Mouse (Mus musculus) CH12.LX (cell line): ENCODE data around the gene Rpl18a. TPM values are rescaled to one million over a fixed set of nuclear protein-coding genes. Genes with fewer than 3 reads are reported as not detected.

Experiments used
- DNase-seq: peaks from one replicate; pipeline ENCODE4 v3.0.0-alpha.2; 2013; ENCODE audit errors: extremely low read depth
- H3K27ac ChIP-seq: 2 replicates; pipeline ENCODE4 v1.5.1; 2012; ENCODE audit warnings: low read depth, mild to moderate bottlenecking, control low read depth, moderate library complexity; ENCODE audit not compliant: insufficient read depth
- H3K27me3 ChIP-seq: replicated peaks from 2 replicates; pipeline ENCODE3; 2012; ENCODE audit warnings: inconsistent platforms
- H3K36me3 ChIP-seq, 2 experiments: replicated peaks in 1 of 2; 2 replicates each; pipeline versions ENCODE3 to v1.6.1; 2012; ENCODE audit warnings: inconsistent platforms in 1 of 2, low read length in 1 of 2, mild to moderate bottlenecking in 1 of 2, mixed read lengths in 1 of 2, moderate library complexity in 1 of 2; ENCODE audit not compliant: control insufficient read depth in 1 of 2, insufficient read depth in 1 of 2
- H3K4me1 ChIP-seq, 2 experiments: 2 replicates each; pipeline ENCODE4 v1.6.1; 2012; ENCODE audit warnings: inconsistent platforms in 1 of 2, moderate library complexity in 1 of 2; ENCODE audit not compliant: insufficient read depth in 2 of 2, control insufficient read depth in 1 of 2
- H3K4me2 ChIP-seq: 2 replicates; pipeline ENCODE4 v1.6.1; 2012; ENCODE audit warnings: low read depth, mild to moderate bottlenecking, control low read depth; ENCODE audit not compliant: poor library complexity, insufficient read depth, severe bottlenecking
- H3K4me3 ChIP-seq, 3 experiments: fragments of 150-350 bp in 1 of 3; sonication (generic) in 1 of 3; replicated peaks in 1 of 3; 2 replicates each; pipeline versions ENCODE3 to v1.5.1; 2011 to 2012; ENCODE audit warnings: low read depth in 2 of 3, low read length in 2 of 3, mild to moderate bottlenecking in 2 of 3, moderate library complexity in 2 of 3, control low read depth in 1 of 3, improper control_type of control experiment in 1 of 3, inconsistent platforms in 1 of 3, mixed read lengths in 1 of 3; ENCODE audit not compliant: poor library complexity in 1 of 3
- H3K79me2 ChIP-seq: replicated peaks from 2 replicates; pipeline ENCODE4 v1.6.1; 2012; ENCODE audit warnings: mild to moderate bottlenecking, moderate library complexity; ENCODE audit not compliant: control insufficient read depth, poor library complexity, insufficient read depth, severe bottlenecking; ENCODE audit errors: extremely low read depth
- H3K9ac ChIP-seq: 2 replicates; pipeline ENCODE4 v1.6.1; 2012; ENCODE audit warnings: low read depth, mild to moderate bottlenecking, control low read depth, moderate library complexity; ENCODE audit not compliant: insufficient read depth
- H3K9me3 ChIP-seq: replicated peaks from 2 replicates; pipeline ENCODE3; 2012; ENCODE audit warnings: low read length, inconsistent platforms, mixed read lengths
- BHLHE40 ChIP-seq: IDR thresholded peaks from 2 replicates; pipeline ENCODE4 v1.6.1; 2011; ENCODE audit warnings: mild to moderate bottlenecking, low read depth, low read length, improper control_type of control experiment
- CHD1 ChIP-seq: IDR thresholded peaks from 2 replicates; pipeline ENCODE4 v1.6.1; 2012; ENCODE audit warnings: low read depth, low read length, improper control_type of control experiment, inconsistent platforms
- CHD2 ChIP-seq: IDR thresholded peaks from 2 replicates; pipeline ENCODE4 v1.6.1; 2011; ENCODE audit warnings: low read length, improper control_type of control experiment
- CTCF ChIP-seq, 2 experiments: IDR thresholded peaks in 1 of 2; conservative IDR thresholded peaks in 1 of 2; 2 replicates each; pipeline ENCODE4 v1.5.1; 2011 to 2012; ENCODE audit warnings: low read depth in 2 of 2, low read length in 2 of 2, improper control_type of control experiment in 1 of 2, inconsistent platforms in 1 of 2, mild to moderate bottlenecking in 1 of 2, moderate library complexity in 1 of 2
- ELF1 ChIP-seq: IDR thresholded peaks from 2 replicates; pipeline ENCODE4 v1.6.1; 2014; ENCODE audit warnings: low read depth, mild to moderate bottlenecking, inconsistent platforms, low read length, improper control_type of control experiment
- ETS1 ChIP-seq: conservative IDR thresholded peaks from 2 replicates; pipeline ENCODE4 v1.6.1; 2012; ENCODE audit warnings: low read depth, mild to moderate bottlenecking, inconsistent platforms, low read length, improper control_type of control experiment, moderate library complexity
- HCFC1 ChIP-seq: IDR thresholded peaks from 2 replicates; pipeline ENCODE4 v1.6.1; 2012; ENCODE audit warnings: low read depth, mild to moderate bottlenecking, inconsistent platforms, low read length, improper control_type of control experiment
- IRF4 ChIP-seq: IDR thresholded peaks from 2 replicates; pipeline ENCODE4 v1.6.1; 2014; ENCODE audit warnings: low read depth, mild to moderate bottlenecking, inconsistent platforms, low read length, improper control_type of control experiment
- JUND ChIP-seq: conservative IDR thresholded peaks from 2 replicates; pipeline ENCODE4 v1.6.1; 2011; ENCODE audit warnings: low read depth, low read length, improper control_type of control experiment
- MAFK ChIP-seq: IDR thresholded peaks from 2 replicates; pipeline ENCODE4 v1.6.1; 2011; ENCODE audit warnings: low read length, improper control_type of control experiment; ENCODE audit not compliant: insufficient replicate concordance
- MYC ChIP-seq: IDR thresholded peaks from 2 replicates; pipeline ENCODE4 v1.6.1; 2011; ENCODE audit warnings: low read depth, mild to moderate bottlenecking, improper control_type of control experiment, low read length
- NELFE ChIP-seq: IDR thresholded peaks from 2 replicates; pipeline ENCODE4 v1.6.1; 2011; ENCODE audit warnings: low read depth, low read length, improper control_type of control experiment
- NRF1 ChIP-seq: IDR thresholded peaks from 2 replicates; pipeline ENCODE4 v1.6.1; 2014; ENCODE audit warnings: low read depth, mild to moderate bottlenecking, inconsistent platforms, low read length, improper control_type of control experiment, moderate library complexity
- RAD21 ChIP-seq: IDR thresholded peaks from 2 replicates; pipeline ENCODE4 v1.6.1; 2011; ENCODE audit warnings: low read depth, mild to moderate bottlenecking, low read length, improper control_type of control experiment, moderate library complexity
- TBP ChIP-seq: conservative IDR thresholded peaks from 2 replicates; pipeline ENCODE4 v1.6.1; 2011; ENCODE audit warnings: low read depth, low read length, improper control_type of control experiment
- TCF12 ChIP-seq: IDR thresholded peaks from 2 replicates; pipeline ENCODE4 v1.6.1; 2014; ENCODE audit warnings: low read depth, mild to moderate bottlenecking, inconsistent platforms, low read length, improper control_type of control experiment
- UBTF ChIP-seq: IDR thresholded peaks from 2 replicates; pipeline ENCODE4 v1.6.1; 2012; ENCODE audit warnings: low read depth, mild to moderate bottlenecking, inconsistent platforms, low read length, improper control_type of control experiment, moderate library complexity
- USF1 ChIP-seq: IDR thresholded peaks from 2 replicates; pipeline ENCODE4 v1.6.1; 2014; ENCODE audit warnings: low read depth, mild to moderate bottlenecking, inconsistent platforms, low read length, improper control_type of control experiment
- USF2 ChIP-seq: conservative IDR thresholded peaks from 2 replicates; pipeline ENCODE4 v1.6.1; 2011; ENCODE audit warnings: low read depth, low read length, improper control_type of control experiment
- dilution Hi-C: fragments of 300-500 bp; cut with MboI; formaldehyde crosslinking; loops from 2 replicates; pipeline ENCODE4 v1.14.3; 2020; ENCODE audit warnings: low sequenced_read_pairs; ENCODE audit not compliant: extremely low pct_unique_long_range_greater_than_20kb, extremely low pct_ligation_motif_present
- in situ Hi-C: fragments of 300-500 bp; cut with MboI; formaldehyde crosslinking; loops from 3 replicates; pipeline ENCODE4 v1.14.3; 2019; ENCODE audit warnings: low sequenced_read_pairs, low pct_ligation_motif_present, low pct_unique_long_range_greater_than_20kb, mixed read lengths
- polyA plus RNA-seq: library from polyadenylated mRNA; unstranded; fragments of >175 nt; gene quantifications from 2 replicates; pipeline ENCODE4 v1.2.1, GENCODE M21; 2012; ENCODE audit warnings: low read depth; ENCODE audit not compliant: insufficient read length
- total RNA-seq, 2 experiments: library from RNA; depleted of rRNA; stranded (reverse); fragments of 300-350 nt in 1 of 2; fragments of >200 nt in 1 of 2; gene quantifications; 2 replicates each; pipeline ENCODE4 v1.2.3; 2012 to 2014

Rpl18a gene
- total and polyA plus RNA-seq, 3 experiments, result 2,035 to 5,917 (median 3,837) TPM

DNA sequence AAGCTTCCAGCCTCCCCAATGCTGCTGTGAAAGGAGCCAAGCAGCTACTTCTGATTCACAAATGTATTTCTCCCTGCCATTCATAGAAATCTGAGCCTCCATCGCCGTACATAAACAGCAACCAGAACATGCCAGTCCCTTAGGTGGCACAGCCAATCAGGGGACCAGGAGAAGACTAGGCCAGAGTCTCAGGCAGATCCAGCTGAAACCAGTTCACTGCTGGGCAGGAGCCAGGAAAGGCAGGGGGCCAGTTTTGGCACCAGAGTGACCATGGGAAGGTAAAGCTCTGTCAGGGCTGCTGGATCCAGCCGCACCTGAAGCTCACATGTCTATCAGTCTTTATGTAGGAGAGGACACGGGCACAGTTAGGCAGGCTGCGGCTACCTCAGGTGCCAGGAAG, 6.6 kb downstream of the Rpl18a start:
- no peaks in the 10 kb centered on the region for H3K27me3 ChIP-seq
- peaks cover 32 to 75% of the 10 kb centered on the region in 2 experiments for H3K36me3 ChIP-seq
- no peak overlapping the region for H3K9ac ChIP-seq
- peaks cover 8% of the 10 kb centered on the region for H3K79me2 ChIP-seq
- no peak for DNase-seq
- no peak for TF ChIP-seq NRF1
- no peak for TF ChIP-seq ELF1
- no peak for TF ChIP-seq CHD1
- TF ChIP-seq TCF12, result no peak
- TF ChIP-seq USF2, result no peak
- no peak for TF ChIP-seq MAFK
- TF ChIP-seq HCFC1, result no peak
- no peak for TF ChIP-seq MYC
- TF ChIP-seq TBP, result no peak
- no peak for TF ChIP-seq ETS1
- TF ChIP-seq NELFE, result no peak
- no peak overlapping the region for H3K4me2 ChIP-seq
- in situ Hi-C loops (no loop called here), dilution Hi-C loops (no loop called here)
- no peak overlapping the region for H3K4me3 ChIP-seq
- peaks cover 21% of the 10 kb centered on the region for H3K9me3 ChIP-seq
- no peak overlapping the region for H3K27ac ChIP-seq
- peaks cover 11 to 21% of the 10 kb centered on the region in 2 experiments; a peak in 3 of 4 replicates for H3K4me1 ChIP-seq

DNA sequence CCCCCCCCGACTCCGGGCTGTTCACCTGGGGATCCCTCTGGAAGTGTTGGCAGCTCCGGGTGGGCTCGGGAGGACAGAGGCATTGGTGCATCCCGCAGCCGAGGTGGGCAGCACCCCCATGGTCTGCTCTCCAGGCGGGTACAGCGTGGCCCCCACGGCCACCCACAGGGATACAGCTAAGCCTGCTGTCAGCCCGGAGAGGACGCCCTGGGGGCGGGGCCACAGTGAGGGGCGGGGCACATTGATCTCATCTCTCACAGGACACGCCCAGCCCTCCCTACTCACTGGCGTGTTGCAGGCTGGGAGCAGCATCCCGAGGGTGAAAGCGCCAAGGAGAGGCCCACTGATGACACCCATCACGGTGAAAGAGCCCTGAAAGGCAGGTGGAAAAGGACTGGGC, 9.5 kb downstream of the Rpl18a start:
- no peaks in the 10 kb centered on the region for H3K79me2 ChIP-seq

More for the DNA sequence above, 9.5 kb downstream of the Rpl18a start:
- H3K4me1 ChIP-seq, result peaks cover 13 to 25% of the 10 kb centered on the region in 2 experiments
- no peak overlapping the region for H3K4me3 ChIP-seq
- H3K36me3 ChIP-seq, result peaks cover 2 to 70% of the 10 kb centered on the region in 2 experiments
- peaks cover 12% of the 10 kb centered on the region for H3K9me3 ChIP-seq
- DNase-seq, result no peak
- H3K4me2 ChIP-seq, result no peak overlapping the region
- TF ChIP-seq TBP, result no peak
- no peak for TF ChIP-seq USF1
- no peak for TF ChIP-seq NELFE
- TF ChIP-seq MAFK, result no peak
- no peak for TF ChIP-seq CTCF (conservative IDR thresholded peaks at IDR 0.05 in 1 of 2, IDR thresholded peaks at IDR 0.05 in 1 of 2; ENCODE audit: low read depth in 2 of 2, low read length in 2 of 2)
- no peak for TF ChIP-seq UBTF
- no peak for TF ChIP-seq TCF12
- TF ChIP-seq IRF4, result no peak
- no peak for TF ChIP-seq RAD21
- no peak for TF ChIP-seq BHLHE40
- TF ChIP-seq JUND, result no peak
- no peak for TF ChIP-seq CHD2
- TF ChIP-seq HCFC1, result no peak
- no peaks in the 10 kb centered on the region for H3K27me3 ChIP-seq
- no peak overlapping the region for H3K27ac ChIP-seq
- in situ Hi-C loops (no loop called here), dilution Hi-C loops (no loop called here)
- no peak overlapping the region for H3K9ac ChIP-seq
